Mouse (Mus musculus): ENCODE data around the gene Zmym6. TPM values are rescaled to one million over a fixed set of nuclear protein-coding genes. Genes with fewer than 3 reads are reported as not detected.
A peak's percentile ranks its signal among the peaks of the same experiment; 100 is the strongest.

The Zmym6 gene
- 20.9 TPM for polyA plus RNA-seq (2021)

DNA sequence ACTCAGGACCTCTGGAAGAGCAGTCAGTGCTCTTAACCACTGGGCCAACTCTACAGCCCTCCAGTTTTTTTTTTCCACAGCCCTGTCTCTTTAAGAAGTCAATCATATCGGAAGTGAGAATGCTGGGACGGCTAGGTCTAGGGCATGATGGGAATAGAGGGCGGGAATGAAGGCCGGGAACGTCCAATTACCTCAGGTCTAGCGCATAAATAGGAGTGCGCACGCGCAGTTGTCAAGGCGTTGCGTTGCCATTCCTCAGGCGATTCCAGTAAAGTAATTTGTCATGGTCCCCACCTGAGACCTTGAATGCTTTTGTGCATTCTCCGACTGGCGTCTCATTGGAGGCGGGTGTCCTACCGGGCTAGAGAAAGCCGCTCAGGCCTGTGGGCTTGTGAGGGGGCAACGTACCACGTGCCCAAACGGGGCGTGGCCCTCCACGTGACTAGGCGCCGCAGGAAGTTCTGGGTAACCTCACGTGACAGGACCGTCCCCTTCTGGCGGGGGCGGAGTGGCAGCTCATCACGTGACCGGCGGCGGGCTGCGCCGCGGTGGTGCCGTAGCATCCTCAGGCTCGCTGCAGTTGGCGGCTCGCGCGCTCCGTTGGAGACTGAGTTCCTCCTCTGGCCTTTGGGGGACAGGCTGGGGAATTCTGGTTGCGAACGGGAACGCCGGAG, at the start of gene Zmym6:
Zmym6 (plus strand) TSS at position 509 of the 674 bp plus-strand sequence.
- CTCF ChIA-PET = no interaction called here
- no peak for TF ChIP-seq CTCF (IDR thresholded peaks at IDR 0.05)
- POLR2A ChIA-PET = interaction anchor here (1.4 kb wide), 1 partner anchor 56 kb away, joined by 3 read pairs; the partner anchor contains the start of gene Sfpq
- H3K27me3 ChIP-seq = no peaks in the 10 kb centered on the region
- in situ Hi-C loops (cut with MboI; ENCODE audit: low pct_unique_long_range_greater_than_20kb) = no loop called here
- DNase-seq (ENCODE audit: low read depth, low spot score) = peak; percentile 85
- ATAC-seq = peak; percentile 92

- CTCF ChIA-PET = interaction anchor here (0.9 to 1.5 kb wide), 2 partner anchors 9 to 10 kb away, joined by 4 to 5 read pairs; no protein-coding TSS in a partner anchor
- in situ Hi-C loops (cut with MboI; ENCODE audit: low pct_unique_long_range_greater_than_20kb) = no loop called here
- POLR2A ChIA-PET = interaction anchor here (0.8 to 1.3 kb wide), 2 partner anchors 9 to 15 kb away, joined by 3 read pairs; no protein-coding TSS in a partner anchor
- TF ChIP-seq CTCF (IDR thresholded peaks at IDR 0.05) = no peak
- no peak for ATAC-seq
- no peaks in the 10 kb centered on the region for H3K27me3 ChIP-seq
- no peak for DNase-seq (ENCODE audit: low read depth, low spot score)
Measured at GRCm38 (mm10) chr4:127037158-127037557, 40.0 kb upstream of the Zmym6 start.

DNA sequence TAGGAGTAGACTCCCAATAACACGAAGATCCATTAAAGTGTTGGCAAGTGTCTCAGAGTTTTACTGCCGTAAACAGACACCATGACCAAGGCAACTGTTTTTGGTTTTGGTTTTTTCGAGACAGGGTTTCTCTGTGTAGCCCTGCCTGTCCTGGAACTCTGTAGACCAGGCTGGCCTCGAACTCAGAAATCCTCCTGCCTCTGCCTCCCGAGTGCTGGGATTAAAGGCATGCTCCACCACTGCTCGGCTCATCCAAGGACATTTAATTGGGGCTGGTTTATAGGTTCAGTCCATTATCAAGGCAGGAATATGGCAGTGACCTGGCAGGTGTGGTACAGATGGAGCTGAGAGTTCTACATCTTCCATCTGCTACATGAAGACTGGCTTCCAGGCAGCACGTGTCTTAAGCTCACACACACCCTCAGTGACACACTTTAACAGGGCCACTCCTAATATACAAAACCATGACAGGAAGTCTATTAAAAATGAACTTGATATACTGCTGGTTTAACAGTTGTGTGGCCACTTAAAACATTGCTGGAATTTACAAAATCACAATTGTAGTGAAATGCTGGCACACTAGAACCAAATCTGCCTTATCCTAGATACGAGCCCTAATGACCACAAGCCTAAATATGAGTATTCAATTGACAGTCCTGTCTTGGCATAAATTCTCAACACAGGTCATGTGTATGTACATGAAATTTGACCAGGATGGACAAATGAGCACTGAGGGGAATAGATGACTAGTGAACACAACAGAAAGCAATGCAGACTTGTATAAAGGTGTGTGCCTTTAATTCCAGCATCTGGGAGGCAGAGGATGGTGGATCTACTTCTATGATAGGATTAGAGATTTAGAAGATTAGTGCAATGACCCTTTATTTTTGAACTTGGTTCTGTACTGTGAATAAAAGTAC, 39.0 kb upstream of the Zmym6 start:
- DNase-seq (ENCODE audit: low read depth, low spot score) = no peak
- ChIA-PET CTCF (interaction anchor here (0.9 to 1.5 kb wide), 2 partner anchors 9 to 10 kb away, joined by 4 to 5 read pairs; no protein-coding TSS in a partner anchor), POLR2A (interaction anchor here (1.3 kb wide), 1 partner anchor 8 kb away, joined by 3 read pairs; no protein-coding TSS in a partner anchor)
- no peak for TF ChIP-seq CTCF (IDR thresholded peaks at IDR 0.05)
- H3K27me3 ChIP-seq = no peaks in the 10 kb centered on the region
- in situ Hi-C loops (cut with MboI; ENCODE audit: low pct_unique_long_range_greater_than_20kb) = no loop called here
- no peak for ATAC-seq

GRCm38 (mm10) chr4:127038828-127039349, 38.3 kb upstream of the Zmym6 start:
- no peak for DNase-seq (ENCODE audit: low read depth, low spot score)
- no peak for TF ChIP-seq CTCF (IDR thresholded peaks at IDR 0.05)
- in situ Hi-C loops (cut with MboI; ENCODE audit: low pct_unique_long_range_greater_than_20kb) = no loop called here
- ChIA-PET POLR2A (no interaction called here), CTCF (no interaction called here)
- no peak for ATAC-seq
- no peaks in the 10 kb centered on the region for H3K27me3 ChIP-seq

GRCm38 (mm10) chr4:127039871-127040483, 37.2 kb upstream of the Zmym6 start:
- in situ Hi-C loops (cut with MboI; ENCODE audit: low pct_unique_long_range_greater_than_20kb) = no loop called here
- DNase-seq (ENCODE audit: low read depth, low spot score) (no peak), ATAC-seq (no peak)
- CTCF ChIA-PET = no interaction called here
- TF ChIP-seq CTCF (IDR thresholded peaks at IDR 0.05) = no peak
- POLR2A ChIA-PET = no interaction called here
- no peaks in the 10 kb centered on the region for H3K27me3 ChIP-seq

DNA sequence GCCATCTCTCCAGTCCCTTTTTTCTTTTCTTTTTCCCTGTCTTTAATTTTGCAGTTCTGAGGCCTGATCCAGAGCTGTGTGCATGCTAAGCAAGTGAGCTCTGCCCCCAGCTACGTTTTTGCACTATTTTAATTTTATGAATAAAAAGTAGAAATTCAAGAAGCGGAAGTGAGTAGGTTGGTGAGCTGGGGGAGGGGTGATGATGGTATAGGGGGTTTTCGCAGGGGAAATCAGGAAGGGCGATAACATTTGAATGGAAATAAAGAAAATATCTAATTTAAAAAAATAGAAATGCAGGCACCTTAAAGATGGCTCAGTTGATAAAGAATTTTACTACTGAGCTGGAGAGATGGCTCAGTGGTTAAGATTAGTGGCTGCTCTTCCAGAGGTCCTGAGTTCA, 33.6 kb upstream of the Zmym6 start:
- ATAC-seq (no peak), DNase-seq (ENCODE audit: low read depth, low spot score) (no peak)
- H3K27me3 ChIP-seq = no peaks in the 10 kb centered on the region
- POLR2A ChIA-PET = interaction anchor here (0.7 to 2.1 kb wide), 2 partner anchors 10 to 12 kb away, joined by 3 to 10 read pairs; no protein-coding TSS in a partner anchor
- in situ Hi-C loops (cut with MboI; ENCODE audit: low pct_unique_long_range_greater_than_20kb) = no loop called here
- CTCF ChIA-PET = no interaction called here
- no peak for TF ChIP-seq CTCF (IDR thresholded peaks at IDR 0.05)

GRCm38 (mm10) chr4:127051121-127051520, 26.1 kb upstream of the Zmym6 start:
- no peak for TF ChIP-seq CTCF (IDR thresholded peaks at IDR 0.05)
- ATAC-seq (no peak), DNase-seq (ENCODE audit: low read depth, low spot score) (no peak)
- no peaks in the 10 kb centered on the region for H3K27me3 ChIP-seq
- in situ Hi-C loops (cut with MboI; ENCODE audit: low pct_unique_long_range_greater_than_20kb) = no loop called here
- CTCF ChIA-PET = interaction anchor here (1.3 kb wide), 1 partner anchor 9 kb away, joined by 3 read pairs; no protein-coding TSS in a partner anchor
- POLR2A ChIA-PET = no interaction called here

- ChIA-PET POLR2A (no interaction called here), CTCF (no interaction called here)
- TF ChIP-seq CTCF (IDR thresholded peaks at IDR 0.05) = no peak
- in situ Hi-C loops (cut with MboI; ENCODE audit: low pct_unique_long_range_greater_than_20kb) = no loop called here
- ATAC-seq (no peak), DNase-seq (ENCODE audit: low read depth, low spot score) (no peak)
- H3K27me3 ChIP-seq = no peaks in the 10 kb centered on the region
Measured at GRCm38 (mm10) chr4:127053071-127053470, 24.1 kb upstream of the Zmym6 start.

GRCm38 (mm10) chr4:127054522-127055198, 22.5 kb upstream of the Zmym6 start:
- peak; percentile 66 for TF ChIP-seq CTCF (IDR thresholded peaks at IDR 0.05)
- no peaks in the 10 kb centered on the region for H3K27me3 ChIP-seq
- in situ Hi-C loops (cut with MboI; ENCODE audit: low pct_unique_long_range_greater_than_20kb) = no loop called here
- ATAC-seq (no peak), DNase-seq (ENCODE audit: low read depth, low spot score) (no peak)
- ChIA-PET CTCF (interaction anchor here (0.8 to 1.6 kb wide), 2 partner anchors 9 to 21 kb away, joined by 3 read pairs; no protein-coding TSS in a partner anchor), POLR2A (no interaction called here)
